Mouse (Mus musculus) mesoderm, embryonic 11.5 days (tissue): Measurements from ENCODE around the gene Vash1.
A peak's percentile ranks its signal among the peaks of the same experiment; 100 is the strongest.

Experiments used
- DNase-seq: peaks from one replicate; pipeline ENCODE4 v3.0.0-alpha.2; 2012; ENCODE audit warnings: low read depth, low spot score

The Vash1 gene

DNA sequence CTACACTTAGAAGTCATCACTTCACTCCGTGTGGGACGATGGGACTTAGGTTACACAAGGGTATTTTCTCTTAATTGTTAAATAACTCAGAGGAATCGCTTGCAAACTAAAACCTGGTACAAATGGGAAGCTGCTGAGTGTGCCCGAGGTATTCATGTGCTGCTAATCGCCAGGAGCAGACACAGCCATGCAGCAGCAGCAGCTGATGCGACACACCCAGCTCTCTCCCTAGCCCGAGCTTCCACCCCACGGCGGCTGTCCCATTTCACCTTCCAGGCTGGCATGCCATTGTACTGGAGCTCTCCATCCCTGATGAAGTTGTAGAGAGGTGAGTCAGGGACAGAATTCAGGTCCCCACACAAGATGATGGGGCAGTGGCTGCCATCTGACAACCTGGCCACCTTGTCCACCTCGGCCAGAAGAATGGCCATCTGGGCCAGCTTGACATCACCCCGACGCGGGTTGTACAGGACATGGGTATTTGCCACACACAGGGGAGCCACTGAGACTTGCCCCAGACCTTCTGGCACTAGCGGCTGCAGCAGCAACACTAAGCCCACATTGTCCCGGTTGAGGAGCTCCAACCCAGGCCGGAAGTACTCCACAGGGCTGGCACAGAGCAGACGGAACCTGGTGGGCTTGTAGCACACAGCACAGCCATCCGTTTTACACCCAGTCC lies 41.6 kb downstream of the Vash1 start:
- DNase-seq = no peak

DNA sequence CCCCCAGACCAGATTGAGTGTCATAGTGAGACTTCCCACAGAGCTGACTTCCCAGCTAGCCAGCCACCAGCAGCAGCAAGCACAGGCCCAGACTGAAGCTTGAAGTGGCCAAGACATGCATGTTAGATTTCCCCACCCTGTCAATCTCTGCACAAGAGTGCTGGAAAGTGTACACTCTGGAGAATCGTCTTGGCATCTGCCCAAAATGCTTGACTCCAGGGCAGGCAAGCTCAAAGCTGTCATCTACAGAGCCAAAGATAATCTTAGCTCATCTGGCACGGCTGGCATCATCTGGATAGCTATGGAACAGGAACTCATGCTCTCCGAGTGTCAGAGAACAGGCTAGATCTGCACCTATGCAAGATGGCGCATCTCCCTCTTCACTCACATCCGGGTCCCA lies 43.0 kb downstream of the Vash1 start:
- DNase-seq = no peak

DNA sequence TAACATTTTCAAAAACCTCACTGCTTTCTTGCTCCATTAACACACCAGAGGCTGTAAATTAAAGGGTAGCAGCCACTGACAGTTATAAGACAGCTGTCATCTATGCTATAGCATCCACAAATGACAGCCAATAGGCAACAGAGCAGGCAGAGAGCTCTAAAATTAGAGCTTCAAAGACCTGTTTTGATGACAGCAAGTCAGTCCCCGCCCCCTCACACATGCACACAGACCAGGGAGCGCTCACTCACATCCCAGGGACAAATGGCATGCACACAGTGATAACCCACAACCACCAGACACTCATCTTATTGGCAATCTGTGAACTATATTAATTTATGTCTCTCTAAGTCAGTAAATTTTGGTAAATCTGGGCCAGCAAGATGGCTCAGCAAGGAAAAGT lies 45.8 kb downstream of the Vash1 start:
- DNase-seq = no peak

DNA sequence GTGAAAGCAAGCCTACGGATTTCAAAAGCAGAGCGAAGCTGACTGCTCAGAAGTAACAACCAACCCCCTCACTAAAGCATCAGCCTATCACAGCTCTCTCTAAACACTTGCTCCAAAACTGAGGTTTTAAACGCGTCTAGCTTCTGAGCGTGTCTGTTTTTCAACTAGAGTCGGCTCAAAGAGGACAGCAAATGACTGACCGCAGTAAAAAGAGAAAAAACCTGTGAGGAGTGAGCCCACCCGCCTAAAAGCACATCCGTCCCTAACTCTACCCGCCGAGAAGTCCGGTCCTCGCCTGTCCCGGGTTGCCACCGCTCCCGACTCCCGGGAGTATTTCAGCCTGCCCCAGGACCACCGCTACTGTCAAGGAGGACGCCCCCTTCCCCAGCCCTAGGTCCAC lies 47.2 kb downstream of the Vash1 start:
- peak; percentile 32 for DNase-seq

DNA sequence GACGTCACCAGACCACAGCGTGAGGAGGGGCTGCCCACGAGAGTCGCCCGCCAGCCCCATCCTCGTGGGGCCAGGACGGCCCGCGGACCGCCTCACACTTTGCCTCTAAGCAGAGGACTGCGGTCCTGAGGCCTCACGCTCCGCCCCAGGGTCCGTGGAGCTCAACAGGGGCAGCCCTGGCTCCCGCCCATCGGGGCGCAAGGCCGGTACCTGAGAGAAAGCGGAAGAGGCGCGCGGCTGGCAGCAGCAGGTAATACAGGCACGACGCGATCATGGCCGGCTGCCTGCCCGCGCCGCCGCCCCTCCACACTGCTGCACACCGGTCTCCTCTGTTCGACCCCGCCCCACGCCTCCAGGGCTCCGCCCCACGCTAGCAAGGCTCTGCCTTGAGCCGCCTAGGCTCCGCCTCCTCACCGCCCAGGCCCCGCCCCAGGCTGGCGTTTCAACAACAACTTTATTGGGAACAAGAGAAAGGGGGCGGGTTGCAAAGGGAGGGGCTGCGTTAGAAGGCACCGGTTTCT lies 47.7 kb downstream of the Vash1 start, which contains the start of gene Angel1:
Angel1 (minus strand) TSS at position 341 of the 521 bp plus-strand sequence.
- peak; percentile 97 for DNase-seq

DNA sequence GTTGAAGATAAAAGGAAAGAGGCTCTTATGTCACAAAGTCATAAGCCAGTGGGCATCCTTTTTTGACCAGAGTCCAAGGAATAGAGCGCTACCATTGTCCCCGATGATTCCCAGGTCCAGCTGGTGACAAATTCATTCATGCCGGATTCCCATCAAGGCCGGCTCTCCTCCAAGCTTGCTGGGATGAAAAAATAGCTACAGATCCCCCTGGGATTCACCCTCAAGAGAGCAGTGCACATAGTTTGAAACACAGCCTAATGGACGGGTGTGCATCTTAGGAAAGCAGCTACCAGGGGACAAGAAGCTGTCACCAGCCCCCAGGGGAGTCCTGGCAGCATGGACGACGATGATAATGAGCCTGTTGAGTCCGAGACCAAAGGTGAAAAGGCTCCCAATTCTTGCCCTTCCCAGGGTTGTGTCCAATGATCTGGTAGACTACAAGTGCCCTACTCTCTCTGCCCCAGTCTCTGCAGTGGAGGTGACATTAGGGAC lies 55.9 kb downstream of the Vash1 start, which contains the start of gene Lrrc74a:
Lrrc74a (plus strand) TSS at position 51 of the 492 bp plus-strand sequence.
- no peak for DNase-seq
